Mouse (Mus musculus) cerebellum, postnatal 14 days (tissue): Measurements from ENCODE around the gene Pik3cd.
A peak's percentile ranks its signal among the peaks of the same experiment; 100 is the strongest.

Experiments used
- DNase-seq, 2 experiments: peaks; one replicate each; pipeline ENCODE4 v3.0.0; 2021; ENCODE audit warnings: mixed read lengths in 2 of 2

The Pik3cd gene

GRCm38 (mm10) chr4:149723855-149724731 lies 21.7 kb upstream of the Pik3cd start:
- peak; percentile 89 to 92 for DNase-seq

GRCm38 (mm10) chr4:149723021-149723390 lies 20.6 kb upstream of the Pik3cd start:
- peak in 1 of 2 experiments; percentile 46 for DNase-seq

- DNase-seq: no peak
Observed at GRCm38 (mm10) chr4:149722104-149723020, 20.0 kb upstream of the Pik3cd start.

- DNase-seq: no peak
Observed at GRCm38 (mm10) chr4:149721163-149721562, 18.8 kb upstream of the Pik3cd start.

- peak; percentile 77 to 88 for DNase-seq
Observed at GRCm38 (mm10) chr4:149719686-149720085, 17.3 kb upstream of the Pik3cd start.

GRCm38 (mm10) chr4:149714542-149714941 lies 12.2 kb upstream of the Pik3cd start:
- DNase-seq: no peak

GRCm38 (mm10) chr4:149711955-149712354 lies 9.6 kb upstream of the Pik3cd start:
- DNase-seq: peak; percentile 70 to 79

- DNase-seq: no peak
Observed at GRCm38 (mm10) chr4:149711485-149711884, 9.1 kb upstream of the Pik3cd start.

GRCm38 (mm10) chr4:149710510-149710909 lies 8.1 kb upstream of the Pik3cd start:
- peak; percentile 30 to 48 for DNase-seq

GRCm38 (mm10) chr4:149705941-149706340 lies 3.6 kb upstream of the Pik3cd start:
- no peak for DNase-seq

- no peak for DNase-seq
Observed at GRCm38 (mm10) chr4:149705298-149705697, 2.9 kb upstream of the Pik3cd start.

GRCm38 (mm10) chr4:149701426-149702209 lies 753 bp downstream of the Pik3cd start:
- DNase-seq: no peak

GRCm38 (mm10) chr4:149699953-149700352 lies 2.4 kb downstream of the Pik3cd start:
- no peak for DNase-seq

GRCm38 (mm10) chr4:149698197-149698821 lies 4.1 kb downstream of the Pik3cd start:
- peak; percentile 46 to 47 for DNase-seq

GRCm38 (mm10) chr4:149697506-149698196 lies 4.7 kb downstream of the Pik3cd start:
- no peak for DNase-seq

GRCm38 (mm10) chr4:149696189-149696971 lies 6.0 kb downstream of the Pik3cd start:
- no peak for DNase-seq

- no peak for DNase-seq
Observed at GRCm38 (mm10) chr4:149691368-149691767, 11.0 kb downstream of the Pik3cd start.

GRCm38 (mm10) chr4:149690828-149691280 lies 11.5 kb downstream of the Pik3cd start:
- no peak for DNase-seq

- DNase-seq: no peak
Observed at GRCm38 (mm10) chr4:149689822-149690700, 12.3 kb downstream of the Pik3cd start.

- no peak for DNase-seq
Observed at GRCm38 (mm10) chr4:149688861-149689260, 13.5 kb downstream of the Pik3cd start.
